Mouse (Mus musculus) adrenal gland (tissue): ENCODE data around the gene Rsl1d1.
"Not testable (repeated sequence)": the region's sequence is repeated elsewhere in the genome, so short reads cannot be mapped to it uniquely, and the experiment has no call there.

Experiments used
- intact Hi-C: fragments of 180-260 bp; cut with DNase I; formaldehyde crosslinking; loops from one replicate; pipeline ENCODE4 v1.15.1; 2025
- microRNA-seq, 2 experiments: library from miRNA; unstranded; fragments of <30 nt; microRNA quantifications; one replicate each; pipeline ENCODE4; 2019

Gene Rsl1d1

GRCm38 (mm10) chr16:11166431-11166830, 36.7 kb downstream of the Rsl1d1 start:
- intact Hi-C loops, result no loop called here

- intact Hi-C loops, result no loop called here
These were observed 38.4 kb downstream of the Rsl1d1 start for GRCm38 (mm10) chr16:11164695-11165255.

- intact Hi-C loops, result not testable (repeated sequence)
These were observed 45.4 kb downstream of the Rsl1d1 start for GRCm38 (mm10) chr16:11157721-11158120.

- intact Hi-C loops, result no loop called here
These were observed 48.6 kb downstream of the Rsl1d1 start for GRCm38 (mm10) chr16:11154500-11154899.

GRCm38 (mm10) chr16:11143706-11144483, 59.2 kb downstream of the Rsl1d1 start:
- intact Hi-C loops, result not testable (repeated sequence)

Small RNA genes within 50 kb of the gene (microRNA-seq; reads per million reads assigned to microRNA genes)
- gene Gm23935, result 8.5 to 17.8 reads per million in 2 experiments
